22 mouse cellular contexts compared by ENCODE assay signal in the genomic region with DNA sequence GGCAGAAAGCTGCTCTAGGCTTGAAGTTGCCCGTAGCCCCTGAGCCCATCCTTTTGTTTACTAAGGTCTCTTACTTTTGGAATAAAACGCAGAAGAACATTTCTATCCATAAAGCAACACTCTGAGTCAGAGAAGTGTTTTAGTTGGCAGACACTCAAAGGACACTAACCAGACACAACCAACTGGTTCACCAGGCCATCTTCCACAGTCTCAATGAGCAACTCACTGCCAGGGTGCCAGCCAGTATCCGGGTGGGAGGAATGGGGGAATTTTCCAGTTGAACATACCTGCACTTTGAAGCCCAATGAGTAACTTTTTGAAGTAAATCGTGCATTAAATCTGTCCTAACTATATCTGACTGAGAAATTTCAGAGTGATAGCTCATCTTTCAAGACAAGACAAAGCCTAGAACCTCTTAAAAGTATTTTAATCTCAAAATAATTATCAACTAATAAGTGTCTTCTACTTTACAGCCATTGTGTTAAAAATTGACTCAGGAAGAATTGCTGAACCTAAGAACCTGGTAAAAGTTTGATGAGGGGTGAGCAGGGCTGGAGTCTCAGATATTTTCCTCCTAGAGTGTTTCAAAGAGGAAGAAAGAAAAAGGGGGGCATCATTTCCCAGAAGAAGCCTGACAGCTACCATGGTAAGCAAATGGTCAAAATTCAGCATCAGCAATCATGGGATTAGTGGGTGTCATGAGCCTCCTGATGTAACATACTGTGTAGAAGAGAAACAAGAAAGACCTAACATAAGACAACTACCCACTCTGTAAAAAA.
DNase-seq lines count a peak whose midpoint lies in the region; ATAC-seq and TF ChIP-seq lines count a peak whose summit lies in the region.
"Had no signal": no experiment of that assay in that cellular context is flagged by ENCODE, and none has a peak within 500 bp of the region (broad histone marks: within the 10 kb centered on the region; RNA-seq: fewer than 3 reads in every experiment).

No protein-coding gene starts in this region.

- peak; percentile 79 for DNase-seq in kidney, adult 11 months
- DNase-seq in kidney, adult 18-20 months, result no peak
- peak; percentile 36 for DNase-seq in adipocyte (ENCODE audit: low spot score)
- DNase-seq in kidney, postnatal 0 days (ENCODE audit: low spot score), result no peak
- DNase-seq in neural tube, embryonic 10.5 days (ENCODE audit: extremely low spot score, low spot score), result no peak
- DNase-seq: adrenal gland, postnatal 36 days; B cell, adult 2 months; cerebellum, adult 8-10 months; gastrocnemius, postnatal 10 days; liver, embryonic 13.5 days; thymus, postnatal 25 days had no signal

- no peak overlapping the region for H3K4me2 ChIP-seq in kidney, postnatal 0 days (ENCODE audit: low read length)
- no peak overlapping the region for H3K4me2 ChIP-seq in forebrain, embryonic 16.5 days (ENCODE audit: low read length)
- H3K4me2 ChIP-seq: forebrain, embryonic 13.5 days; heart, embryonic 15.5 days; limb, embryonic 12.5 days; liver, embryonic 13.5 days; midbrain, embryonic 12.5 days; neural tube, embryonic 13.5 days had no signal

- no peaks in the 10 kb centered on the region for H3K9me3 ChIP-seq in kidney, postnatal 0 days (replicated peaks; ENCODE audit: low read length)
- no peaks in the 10 kb centered on the region for H3K9me3 ChIP-seq in forebrain, embryonic 16.5 days (ENCODE audit: control insufficient read depth, low read length)
- H3K9me3 ChIP-seq: forebrain, embryonic 13.5 days; heart, embryonic 15.5 days; limb, embryonic 12.5 days; liver, embryonic 13.5 days; midbrain, embryonic 12.5 days; neural tube, embryonic 13.5 days had no signal

- no peak overlapping the region for H3K9ac ChIP-seq in kidney, postnatal 0 days (ENCODE audit: low read depth, low read length)
- no peak overlapping the region for H3K9ac ChIP-seq in forebrain, embryonic 16.5 days (replicated peaks; ENCODE audit: low read depth, low read length)
- H3K9ac ChIP-seq: forebrain, embryonic 13.5 days; heart, embryonic 15.5 days; limb, embryonic 12.5 days; liver, embryonic 13.5 days; midbrain, embryonic 12.5 days; neural tube, embryonic 13.5 days had no signal

- 74% methylated on average over 4 of the region's 4 CpGs for WGBS in kidney, postnatal 0 days
- WGBS in forebrain, embryonic 16.5 days, result 88% methylated on average over 4 of the region's 4 CpGs

- no peaks in the 10 kb centered on the region; the same call in 1 of the 2 replicates for H3K4me1 ChIP-seq in kidney, postnatal 0 days (replicated peaks; ENCODE audit: insufficient read depth, low read length)
- H3K4me1 ChIP-seq in forebrain, embryonic 16.5 days (replicated peaks; ENCODE audit: control insufficient read depth, insufficient read depth, low read length), result 0 out of 2 replicates have a peak, but pooled peaks cover 2% of the 10 kb centered on the region
- H3K4me1 ChIP-seq: forebrain, embryonic 13.5 days; liver, embryonic 13.5 days; neural tube, embryonic 13.5 days had no signal

- H3K4me3 ChIP-seq in kidney, postnatal 0 days (replicated peaks; ENCODE audit: low read depth, low read length), result no peak overlapping the region
- H3K4me3 ChIP-seq in forebrain, embryonic 16.5 days (replicated peaks; ENCODE audit: low read length), result no peak overlapping the region
- H3K4me3 ChIP-seq: forebrain, embryonic 13.5 days; heart, embryonic 15.5 days; left cerebral cortex, adult 2 months; limb, embryonic 12.5 days; liver, embryonic 13.5 days; midbrain, embryonic 12.5 days; neural tube, embryonic 13.5 days had no signal

- no peak for ATAC-seq in kidney, postnatal 0 days (replicated peaks; ENCODE audit: low FRiP score, low read depth)
- ATAC-seq in erythroblast, adult 5-6 weeks (replicated peaks; ENCODE audit: low FRiP score, poor library complexity, severe bottlenecking), result no peak
- no peak for ATAC-seq in forebrain, embryonic 16.5 days
- ATAC-seq: activated CD4-positive, CD25-positive, alpha-beta regulatory T cell, adult 4 months; forebrain, embryonic 13.5 days; hindbrain, postnatal 0 days; intestine, postnatal 0 days had no signal

- no peaks in the 10 kb centered on the region for H3K27me3 ChIP-seq in kidney, postnatal 0 days (ENCODE audit: insufficient read depth, low read length)
- no peaks in the 10 kb centered on the region for H3K27me3 ChIP-seq in forebrain, embryonic 16.5 days (replicated peaks; ENCODE audit: control insufficient read depth, insufficient read depth, low read length)
- H3K27me3 ChIP-seq: forebrain, embryonic 13.5 days; heart, embryonic 15.5 days; limb, embryonic 12.5 days; liver, embryonic 13.5 days; midbrain, embryonic 12.5 days; neural tube, embryonic 13.5 days had no signal

- 0 out of 2 replicates have a peak, but pooled peaks cover 4% of the 10 kb centered on the region for H3K36me3 ChIP-seq in kidney, postnatal 0 days (ENCODE audit: insufficient read depth, low read length)
- no peaks in the 10 kb centered on the region for H3K36me3 ChIP-seq in forebrain, embryonic 16.5 days (ENCODE audit: control insufficient read depth, insufficient read depth)
- H3K36me3 ChIP-seq: liver, embryonic 13.5 days; midbrain, embryonic 12.5 days; neural tube, embryonic 13.5 days had no signal

- TF ChIP-seq CTCF in kidney, postnatal 0 days (IDR thresholded peaks at IDR 0.05; ENCODE audit: low read depth), result no peak

- H3K27ac ChIP-seq in kidney, postnatal 0 days, result peak overlapping the region; percentile 62; the same call in 1 of the 2 replicates
- H3K27ac ChIP-seq in forebrain, embryonic 16.5 days (ENCODE audit: low read length), result no peak overlapping the region
- H3K27ac ChIP-seq: forebrain, embryonic 13.5 days; hindbrain, postnatal 0 days; left cerebral cortex, adult 2 months; limb, embryonic 12.5 days; liver, embryonic 13.5 days; midbrain, embryonic 12.5 days; neural tube, embryonic 13.5 days had no signal

Comparison
In these comparisons a context has a peak if more than half of its experiments do, and no peak if none do; other contexts are left out.
1. DNase-seq: peak in kidney, adult 11 months (single experiment) and adipocyte (single experiment); none in kidney, adult 18-20 months (single experiment), kidney, postnatal 0 days (single experiment) and neural tube, embryonic 10.5 days (single experiment).